Mouse (Mus musculus) midbrain, embryonic 13.5 days (tissue): ENCODE results near the gene Irf2bp2. TPM values are rescaled to one million over a fixed set of nuclear protein-coding genes. Genes with fewer than 3 reads are reported as not detected.
A peak's percentile ranks its signal among the peaks of the same experiment; 100 is the strongest.
"Not testable (repeated sequence)": the region's sequence is repeated elsewhere in the genome, so short reads cannot be mapped to it uniquely, and the experiment has no call there.

Experiments
- ATAC-seq: fragments of 200-750 bp; cut with Nextera tagmentation; 2 replicates; pipeline ENCODE4 v1.8.0; 2017; ENCODE audit warnings: mild to moderate bottlenecking, moderate TSS enrichment, moderate library complexity
- H3K27ac ChIP-seq: fragments of 300-500 bp; sonication (generic); 2 replicates; pipeline ENCODE4 v1.5.1; 2015; ENCODE audit warnings: inconsistent platforms, mild to moderate bottlenecking, moderate library complexity
- H3K27me3 ChIP-seq: fragments of 300-500 bp; sonication (generic); 2 replicates; pipeline ENCODE4 v1.6.1; 2015; ENCODE audit warnings: mild to moderate bottlenecking, inconsistent platforms
- H3K36me3 ChIP-seq: fragments of 300-500 bp; sonication (generic); 2 replicates; pipeline ENCODE4 v1.6.1; 2015; ENCODE audit warnings: mild to moderate bottlenecking, inconsistent platforms
- H3K4me1 ChIP-seq: fragments of 300-500 bp; sonication (generic); replicated peaks from 2 replicates; pipeline ENCODE4 v1.6.1; 2015; ENCODE audit warnings: inconsistent platforms
- H3K4me2 ChIP-seq: fragments of 300-500 bp; sonication (generic); replicated peaks from 2 replicates; pipeline ENCODE4 v1.6.1; 2015; ENCODE audit warnings: moderate library complexity, mild to moderate bottlenecking, inconsistent platforms
- H3K4me3 ChIP-seq: fragments of 300-500 bp; sonication (generic); replicated peaks from 2 replicates; pipeline ENCODE4 v1.5.1; 2015; ENCODE audit warnings: mild to moderate bottlenecking, inconsistent platforms
- H3K9ac ChIP-seq: fragments of 300-500 bp; sonication (generic); replicated peaks from 2 replicates; pipeline ENCODE4 v1.6.1; 2015; ENCODE audit warnings: mild to moderate bottlenecking, inconsistent platforms
- H3K9me3 ChIP-seq: fragments of 300-500 bp; sonication (generic); 2 replicates; pipeline ENCODE4 v1.6.1; 2016; ENCODE audit warnings: mild to moderate bottlenecking, inconsistent platforms
- WGBS: fragments of 180-500 bp; shearing (Covaris S2); methylation state at CpG from one replicate; pipeline ENCODE4 v1.1.7; 2015; 5-methylcytosine and 5-hydroxymethylcytosine counted together
- polyA plus RNA-seq: library from polyadenylated mRNA; unstranded; fragments of >200 nt; fragmentation: Nextera tagmentation; extraction: Ambion mirVana; gene quantifications from 2 replicates; pipeline ENCODE4 v1.2.1, GENCODE M21; 2015

Irf2bp2 gene
- polyA plus RNA-seq, 1 experiment from 2014 or later: 8.3 TPM

DNA sequence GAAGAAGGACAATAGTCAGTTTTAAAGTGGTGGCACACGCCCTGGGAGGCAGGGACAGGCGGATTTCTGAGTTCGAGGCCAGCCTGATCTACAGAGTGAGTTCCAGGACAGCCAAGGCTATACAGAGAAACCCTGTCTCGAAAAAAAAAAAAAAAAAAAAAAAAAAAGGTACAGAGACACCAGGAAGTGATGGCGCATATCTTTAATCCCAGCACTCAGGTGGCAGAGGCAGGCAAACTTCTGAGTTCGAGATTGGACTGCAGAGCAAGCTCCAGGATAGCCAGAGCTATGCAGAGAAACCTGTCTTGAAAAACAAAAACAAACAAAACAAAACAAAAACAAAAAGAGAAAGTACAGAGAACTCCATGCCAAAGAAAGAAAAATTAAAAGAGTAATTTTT is 6.6 kb upstream of the Irf2bp2 start:
- H3K27ac ChIP-seq, H3K9ac ChIP-seq, H3K9me3 ChIP-seq, H3K4me3 ChIP-seq, H3K27me3 ChIP-seq, ATAC-seq, H3K4me2 ChIP-seq, H3K36me3 ChIP-seq: not testable (repeated sequence)
- H3K4me1 ChIP-seq: peaks cover 57% of the 10 kb centered on the region
- 88% methylated on average over 6 of the region's 6 CpGs for WGBS

DNA sequence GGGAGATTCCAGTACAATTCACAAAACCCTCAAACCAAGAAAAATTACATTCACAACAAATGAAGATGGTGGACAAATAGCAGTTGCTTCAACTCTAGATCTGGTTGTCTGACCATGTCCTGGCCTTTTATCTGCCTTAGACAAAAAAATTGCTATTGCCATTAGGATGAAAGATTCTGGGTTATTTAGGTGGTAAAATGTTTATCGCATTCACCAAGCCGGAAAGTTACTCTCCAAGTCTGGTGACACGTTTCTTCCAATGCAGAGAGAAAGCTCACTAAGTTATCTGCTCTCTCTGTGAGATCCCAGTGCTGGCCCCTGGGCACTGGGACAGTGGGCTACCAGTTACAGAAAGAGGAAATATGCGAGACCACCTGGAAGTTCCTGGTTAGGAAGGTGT is 5.5 kb upstream of the Irf2bp2 start:
- H3K9ac ChIP-seq: no peak overlapping the region
- no peaks in the 10 kb centered on the region for H3K9me3 ChIP-seq
- H3K27me3 ChIP-seq: no peaks in the 10 kb centered on the region
- no peak overlapping the region for H3K27ac ChIP-seq
- 92% methylated on average over 4 of the region's 4 CpGs for WGBS
- no peaks in the 10 kb centered on the region for H3K36me3 ChIP-seq
- H3K4me2 ChIP-seq: no peak overlapping the region
- H3K4me3 ChIP-seq: no peak overlapping the region
- no peak for ATAC-seq
- H3K4me1 ChIP-seq: peaks cover 66% of the 10 kb centered on the region

DNA sequence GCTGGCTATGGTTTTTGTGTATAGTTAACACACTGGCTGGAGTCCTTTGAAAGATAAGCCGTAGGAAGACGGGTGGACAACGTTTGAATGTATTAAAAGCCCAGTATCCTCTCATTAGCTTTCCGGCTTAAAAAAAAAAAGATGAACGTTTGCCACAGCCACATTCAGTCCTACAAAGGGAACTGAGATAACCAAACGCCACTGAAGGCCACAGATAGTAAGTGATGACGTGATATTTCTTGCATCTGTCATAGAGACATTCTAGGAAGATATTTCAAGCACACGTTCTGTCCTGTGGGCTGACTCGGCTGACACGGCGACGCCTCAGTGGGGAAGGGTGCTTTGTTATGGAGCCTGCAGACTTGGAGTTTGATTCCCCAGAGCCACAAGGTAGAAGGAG is 4.4 kb upstream of the Irf2bp2 start:
- no peak overlapping the region for H3K4me3 ChIP-seq
- peaks cover 65% of the 10 kb centered on the region for H3K4me1 ChIP-seq
- 41% methylated on average over 12 of the region's 12 CpGs for WGBS
- ATAC-seq: no peak
- H3K9ac ChIP-seq: no peak overlapping the region
- H3K4me2 ChIP-seq: no peak overlapping the region
- H3K9me3 ChIP-seq: no peaks in the 10 kb centered on the region
- no peak overlapping the region for H3K27ac ChIP-seq
- no peaks in the 10 kb centered on the region for H3K36me3 ChIP-seq
- H3K27me3 ChIP-seq: no peaks in the 10 kb centered on the region

DNA sequence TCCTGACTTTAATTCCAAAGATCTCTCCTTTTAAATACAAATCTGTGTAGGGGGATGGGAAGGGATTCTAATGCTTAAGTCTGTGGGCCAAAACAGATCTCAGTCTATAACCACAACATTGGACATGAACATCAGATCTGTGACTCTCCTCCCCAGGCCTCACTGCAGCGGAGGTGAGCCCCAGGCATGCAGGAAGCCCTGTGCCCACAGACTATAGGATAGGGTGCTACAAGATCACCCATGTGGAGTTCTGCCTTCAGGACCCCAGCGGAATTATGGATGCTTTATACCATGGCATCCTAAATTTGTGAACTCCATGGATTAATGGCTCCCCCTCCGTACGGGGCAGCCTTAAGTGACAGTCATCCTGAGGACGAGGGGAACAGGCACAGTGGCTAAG is 2.9 kb upstream of the Irf2bp2 start:
- H3K4me2 ChIP-seq: peak overlapping the region; percentile 70
- no peak overlapping the region for H3K4me3 ChIP-seq
- no peaks in the 10 kb centered on the region for H3K27me3 ChIP-seq
- WGBS: 87% methylated on average over 5 of the region's 5 CpGs
- peaks cover 55% of the 10 kb centered on the region for H3K4me1 ChIP-seq
- no peaks in the 10 kb centered on the region for H3K36me3 ChIP-seq
- peak overlapping the region; percentile 33; the same call in 1 of the 2 replicates for H3K9ac ChIP-seq
- H3K9me3 ChIP-seq: no peaks in the 10 kb centered on the region
- ATAC-seq: no peak
- peak overlapping the region; percentile 99 for H3K27ac ChIP-seq

DNA sequence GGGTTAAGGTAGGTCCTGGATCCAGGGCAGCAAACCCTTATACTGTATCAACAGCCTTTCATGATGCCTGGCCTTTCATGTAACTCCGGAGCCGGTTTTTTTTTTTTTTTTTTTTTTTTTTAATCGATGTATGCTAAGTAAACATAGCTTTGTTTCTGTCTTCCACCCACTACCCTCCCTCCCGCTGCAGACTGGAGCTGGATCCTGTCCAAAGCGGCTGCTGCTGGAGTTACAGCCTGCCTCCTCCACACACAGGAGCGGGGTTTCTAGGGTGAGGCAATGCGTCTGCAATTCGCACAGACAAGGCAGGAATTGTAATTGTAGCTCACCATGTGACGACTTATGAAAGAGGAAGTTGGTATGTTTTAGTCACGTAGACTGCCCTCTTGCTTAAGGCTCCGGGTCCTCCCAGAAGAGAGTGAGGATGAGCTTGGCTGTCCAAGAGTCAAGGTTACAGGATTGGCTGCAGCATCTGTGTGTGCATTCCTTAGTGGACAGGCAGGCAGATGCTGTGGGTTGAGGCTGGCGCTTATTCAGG is 2.4 kb upstream of the Irf2bp2 start:
- H3K36me3 ChIP-seq: peaks cover 3% of the 10 kb centered on the region; the same call in 1 of the 2 replicates
- peak overlapping the region; percentile 100 for H3K4me3 ChIP-seq
- peaks cover 55% of the 10 kb centered on the region for H3K4me1 ChIP-seq
- WGBS: 11% methylated on average over 12 of the region's 12 CpGs
- H3K4me2 ChIP-seq: peak overlapping the region; percentile 70
- H3K27me3 ChIP-seq: no peaks in the 10 kb centered on the region
- H3K9ac ChIP-seq: peak overlapping the region; percentile 100
- H3K27ac ChIP-seq: peak overlapping the region; percentile 99
- H3K9me3 ChIP-seq: no peaks in the 10 kb centered on the region
- peak; percentile 37 for ATAC-seq

DNA sequence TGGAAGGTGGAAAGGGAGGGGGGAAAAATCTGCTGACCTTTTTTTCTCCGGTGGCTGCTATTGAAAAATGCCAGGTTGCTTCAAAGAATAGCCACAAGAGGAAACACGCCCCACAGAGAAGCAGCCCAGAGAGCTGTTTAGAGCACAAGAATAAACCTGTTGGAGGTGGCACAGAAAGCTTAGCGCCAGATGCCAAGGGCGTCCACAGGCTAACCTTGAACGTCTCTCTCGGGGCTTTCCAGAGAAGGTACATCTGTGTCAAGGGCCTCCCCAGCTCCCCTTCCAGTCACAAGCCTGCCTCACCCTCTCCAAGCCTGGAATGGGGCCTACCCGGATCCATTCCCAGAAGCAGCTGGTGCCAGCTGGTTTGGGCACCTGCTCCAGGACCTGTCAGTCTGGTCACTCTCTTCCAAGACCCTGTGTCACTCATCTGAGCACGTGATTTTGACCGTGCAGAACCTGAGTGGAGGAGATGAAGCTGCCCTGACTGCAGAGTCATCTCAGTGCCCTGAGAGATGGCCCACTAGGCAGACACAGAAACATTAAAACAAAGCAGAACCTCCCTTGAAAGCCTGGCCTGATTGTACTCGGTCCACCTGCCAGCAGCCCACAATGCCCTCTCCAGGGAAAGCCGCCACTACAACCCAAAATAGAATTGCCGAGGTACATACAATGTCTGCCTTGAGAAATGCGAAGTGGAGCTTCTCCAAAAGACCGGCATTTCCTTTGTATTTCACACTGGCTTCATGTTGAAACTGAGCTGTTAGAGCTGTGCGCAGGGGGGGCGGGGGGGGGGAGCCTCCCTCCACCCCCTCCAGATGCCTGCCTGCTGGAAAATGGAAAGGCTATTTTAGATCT is 1.6 kb upstream of the Irf2bp2 start:
- H3K36me3 ChIP-seq: peaks cover 6% of the 10 kb centered on the region; the same call in 1 of the 2 replicates
- WGBS: 19% methylated on average over 16 of the region's 16 CpGs
- peak; percentile 1; the same call in 1 of the 2 replicates for ATAC-seq
- H3K27me3 ChIP-seq: no peaks in the 10 kb centered on the region
- peak overlapping the region; percentile 100 for H3K9ac ChIP-seq
- H3K27ac ChIP-seq: peak overlapping the region; percentile 99
- peak overlapping the region; percentile 100 for H3K4me3 ChIP-seq
- H3K4me2 ChIP-seq: peak overlapping the region; percentile 70
- H3K9me3 ChIP-seq: no peaks in the 10 kb centered on the region
- H3K4me1 ChIP-seq: peaks cover 51% of the 10 kb centered on the region

DNA sequence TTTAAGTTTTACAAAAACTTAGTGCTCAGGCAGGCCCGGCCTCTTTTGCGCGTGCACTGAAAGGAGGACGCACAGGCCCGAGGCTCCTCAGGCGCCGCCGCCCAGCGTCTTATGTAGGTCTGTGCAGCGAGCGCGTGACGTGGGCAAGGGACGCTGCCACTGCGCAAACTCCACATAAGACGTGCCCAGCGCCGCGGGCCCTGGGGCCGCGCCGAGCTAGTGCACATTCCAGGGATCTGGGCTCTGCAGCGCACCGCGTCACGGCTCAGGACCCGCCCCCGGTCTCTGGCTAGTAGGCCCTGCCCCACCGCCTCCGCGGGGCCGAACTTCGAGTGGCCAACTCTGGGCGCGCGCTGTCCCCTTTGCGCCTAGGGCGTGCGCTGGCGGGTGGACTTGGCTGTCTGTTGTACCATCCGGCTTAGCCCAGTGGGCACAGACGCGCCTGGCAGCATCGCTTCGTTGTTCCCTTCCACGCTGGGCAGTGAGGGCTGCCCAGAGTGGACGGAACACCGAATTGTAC is 755 bp upstream of the Irf2bp2 start:
- peak overlapping the region; percentile 100 for H3K4me3 ChIP-seq
- H3K9ac ChIP-seq: peak overlapping the region; percentile 100
- no peaks in the 10 kb centered on the region for H3K9me3 ChIP-seq
- H3K4me2 ChIP-seq: peak overlapping the region; percentile 70
- H3K27ac ChIP-seq: peak overlapping the region; percentile 99
- peaks cover 6% of the 10 kb centered on the region; the same call in 1 of the 2 replicates for H3K36me3 ChIP-seq
- H3K4me1 ChIP-seq: peaks cover 59% of the 10 kb centered on the region
- no peaks in the 10 kb centered on the region for H3K27me3 ChIP-seq
- peak; percentile 91 for ATAC-seq
- WGBS: under 1% methylated on average over 48 of the region's 48 CpGs

DNA sequence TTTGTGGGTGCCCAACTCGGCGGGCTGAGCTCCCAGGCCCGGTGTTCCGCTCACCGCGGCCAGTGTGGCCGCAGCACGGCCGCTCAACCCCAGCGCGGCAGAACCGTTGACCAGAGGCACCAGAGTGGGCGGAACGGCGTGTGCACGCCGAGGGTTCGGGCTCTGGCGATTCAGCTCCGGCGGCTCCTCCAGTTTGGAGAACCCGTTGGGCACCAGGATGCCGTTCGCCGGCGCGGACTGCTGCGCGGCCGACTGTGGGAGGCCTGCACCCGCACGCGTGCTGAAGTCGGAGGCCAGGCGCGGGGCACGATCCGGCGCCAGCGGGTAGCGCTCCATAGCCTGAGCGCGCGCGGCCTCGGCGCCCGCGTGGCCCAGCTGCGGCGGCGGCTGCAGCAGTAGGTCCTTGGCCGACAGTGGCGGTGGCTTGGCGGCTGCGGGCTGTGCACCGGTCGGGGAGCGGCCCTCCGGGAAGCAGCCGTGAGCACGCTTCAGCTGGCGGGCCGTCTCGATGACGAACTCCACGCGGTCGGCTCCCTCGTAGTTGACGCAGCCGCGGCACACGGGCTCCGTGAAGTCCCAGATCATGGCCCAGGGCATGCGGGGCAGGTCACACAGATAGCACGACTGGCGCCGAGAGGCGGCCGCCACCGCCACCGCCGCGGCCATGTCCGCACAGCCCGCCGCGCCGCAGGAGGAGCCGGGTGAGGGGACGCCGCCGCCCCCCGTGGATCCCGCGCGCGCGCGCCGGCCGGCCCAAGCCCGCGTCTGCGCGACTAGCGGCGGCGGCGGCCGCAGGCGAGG is 815 bp downstream of the Irf2bp2 start:
- under 1% methylated on average over 90 of the region's 113 CpGs for WGBS
- ATAC-seq: no peak

DNA sequence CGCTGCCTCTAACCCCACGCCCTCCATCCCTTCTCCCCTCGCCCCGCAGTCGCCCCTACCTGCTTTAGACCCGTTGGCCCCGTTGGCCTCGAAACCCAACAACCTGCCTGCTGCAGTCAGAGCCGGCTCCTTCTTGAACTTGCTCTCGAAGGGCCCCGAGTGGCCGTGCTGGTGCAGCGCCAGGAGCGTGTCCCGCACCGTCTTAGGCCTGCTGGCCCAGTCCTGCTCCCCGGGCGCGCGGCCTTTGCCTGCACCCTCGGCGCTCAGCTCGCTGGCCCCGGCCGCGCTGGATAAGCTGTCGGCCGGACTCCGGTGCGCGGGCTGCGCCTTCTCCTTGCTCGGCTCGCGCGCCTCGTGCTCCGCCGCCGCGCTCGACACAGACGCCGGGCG is 1.4 kb downstream of the Irf2bp2 start:
- peak overlapping the region; percentile 100 for H3K4me3 ChIP-seq
- H3K9ac ChIP-seq: peak overlapping the region; percentile 100
- H3K27me3 ChIP-seq: no peaks in the 10 kb centered on the region
- peak overlapping the region; percentile 99 for H3K27ac ChIP-seq
- no peak for ATAC-seq
- WGBS: under 1% methylated on average over 30 of the region's 45 CpGs
- H3K4me2 ChIP-seq: peak overlapping the region; percentile 100
- peaks cover 9% of the 10 kb centered on the region; the same call in 1 of the 2 replicates for H3K36me3 ChIP-seq
- H3K9me3 ChIP-seq: no peaks in the 10 kb centered on the region
- H3K4me1 ChIP-seq: peaks cover 68% of the 10 kb centered on the region

More for the DNA sequence above, 815 bp downstream of the Irf2bp2 start:
- H3K4me1 ChIP-seq: peaks cover 68% of the 10 kb centered on the region
- no peaks in the 10 kb centered on the region for H3K27me3 ChIP-seq
- peaks cover 6% of the 10 kb centered on the region; the same call in 1 of the 2 replicates for H3K36me3 ChIP-seq
- H3K9me3 ChIP-seq: no peaks in the 10 kb centered on the region
- H3K27ac ChIP-seq: peak overlapping the region; percentile 99
- H3K9ac ChIP-seq: peak overlapping the region; percentile 100
- peak overlapping the region; percentile 100 for H3K4me3 ChIP-seq
- H3K4me2 ChIP-seq: peak overlapping the region; percentile 100

DNA sequence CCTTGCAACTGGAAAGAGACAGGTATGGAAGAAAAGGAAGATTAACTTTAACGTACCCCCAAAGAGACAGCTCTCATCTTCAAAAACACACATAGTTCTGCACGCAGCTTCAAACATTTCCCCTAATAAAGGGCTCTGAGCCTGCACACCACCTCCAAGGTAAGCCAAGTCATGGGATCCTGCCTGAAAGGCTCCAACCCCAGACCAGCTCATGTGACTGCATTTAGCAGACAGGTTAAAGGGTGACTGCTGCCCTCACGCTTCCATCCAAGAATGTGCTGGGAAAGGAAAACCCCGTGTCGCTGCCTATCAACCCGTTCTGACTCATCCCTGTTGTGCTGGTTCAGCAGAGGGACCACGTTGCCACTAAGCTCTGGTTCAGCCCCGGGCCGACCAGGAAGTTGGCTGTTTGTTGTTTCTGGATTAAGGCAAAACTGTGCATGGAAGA is 1.9 kb downstream of the Irf2bp2 start:
- peaks cover 67% of the 10 kb centered on the region for H3K4me1 ChIP-seq
- ATAC-seq: no peak
- no peaks in the 10 kb centered on the region for H3K9me3 ChIP-seq
- WGBS: 0% methylated on average over 9 of the region's 9 CpGs
- peak overlapping the region; percentile 99 for H3K27ac ChIP-seq
- H3K4me3 ChIP-seq: peak overlapping the region; percentile 100
- H3K36me3 ChIP-seq: peaks cover 9% of the 10 kb centered on the region; the same call in 1 of the 2 replicates
- H3K4me2 ChIP-seq: peak overlapping the region; percentile 100
- peak overlapping the region; percentile 100 for H3K9ac ChIP-seq
- H3K27me3 ChIP-seq: no peaks in the 10 kb centered on the region

DNA sequence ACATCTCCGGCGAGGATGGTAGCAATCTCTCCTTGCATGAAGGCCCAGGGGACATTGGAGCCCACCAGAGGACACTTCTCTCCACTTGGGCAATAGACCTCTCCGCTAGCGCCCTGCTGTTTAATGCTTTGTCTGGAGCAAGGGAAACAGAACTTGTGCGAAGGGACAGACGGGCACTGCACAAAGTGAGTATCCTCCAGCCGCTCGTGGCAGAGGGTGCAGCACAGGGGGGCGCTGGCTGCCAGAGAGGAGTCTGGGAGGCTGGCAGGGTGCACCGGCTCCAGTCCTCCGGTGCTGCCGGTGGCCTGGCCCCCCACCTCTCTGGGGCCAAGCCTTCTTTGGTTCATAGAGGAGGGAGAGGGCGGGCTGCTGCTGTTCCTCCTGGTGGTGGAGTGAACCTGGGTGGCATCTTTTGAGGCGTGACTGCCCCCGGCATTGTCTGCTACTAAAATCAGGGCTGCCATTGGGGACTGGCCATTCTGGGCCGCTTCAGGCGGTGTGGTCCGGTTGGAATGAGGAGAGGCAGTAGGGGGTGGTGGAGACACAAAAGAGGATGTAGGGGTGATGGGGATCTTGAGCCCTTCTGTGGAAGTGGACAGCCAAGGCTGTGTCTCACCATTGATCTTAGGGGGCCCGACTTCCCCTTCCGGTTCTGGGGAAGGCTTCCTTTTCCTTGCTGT is 2.5 kb downstream of the Irf2bp2 start:
- Histone ChIP-seq H3K9ac (peak overlapping the region; percentile 100), H3K27ac (peak overlapping the region; percentile 99), H3K4me1 (peaks cover 67% of the 10 kb centered on the region), H3K4me2 (peak overlapping the region; percentile 100), H3K9me3 (no peaks in the 10 kb centered on the region), H3K36me3 (peaks cover 12% of the 10 kb centered on the region; the same call in 1 of the 2 replicates), H3K27me3 (no peaks in the 10 kb centered on the region), H3K4me3 (peak overlapping the region; percentile 100)
- 3% methylated on average over 20 of the region's 20 CpGs for WGBS
- ATAC-seq: no peak
